Mouse (Mus musculus): ENCODE measurements around the gene Uso1.

Gene Uso1

DNA sequence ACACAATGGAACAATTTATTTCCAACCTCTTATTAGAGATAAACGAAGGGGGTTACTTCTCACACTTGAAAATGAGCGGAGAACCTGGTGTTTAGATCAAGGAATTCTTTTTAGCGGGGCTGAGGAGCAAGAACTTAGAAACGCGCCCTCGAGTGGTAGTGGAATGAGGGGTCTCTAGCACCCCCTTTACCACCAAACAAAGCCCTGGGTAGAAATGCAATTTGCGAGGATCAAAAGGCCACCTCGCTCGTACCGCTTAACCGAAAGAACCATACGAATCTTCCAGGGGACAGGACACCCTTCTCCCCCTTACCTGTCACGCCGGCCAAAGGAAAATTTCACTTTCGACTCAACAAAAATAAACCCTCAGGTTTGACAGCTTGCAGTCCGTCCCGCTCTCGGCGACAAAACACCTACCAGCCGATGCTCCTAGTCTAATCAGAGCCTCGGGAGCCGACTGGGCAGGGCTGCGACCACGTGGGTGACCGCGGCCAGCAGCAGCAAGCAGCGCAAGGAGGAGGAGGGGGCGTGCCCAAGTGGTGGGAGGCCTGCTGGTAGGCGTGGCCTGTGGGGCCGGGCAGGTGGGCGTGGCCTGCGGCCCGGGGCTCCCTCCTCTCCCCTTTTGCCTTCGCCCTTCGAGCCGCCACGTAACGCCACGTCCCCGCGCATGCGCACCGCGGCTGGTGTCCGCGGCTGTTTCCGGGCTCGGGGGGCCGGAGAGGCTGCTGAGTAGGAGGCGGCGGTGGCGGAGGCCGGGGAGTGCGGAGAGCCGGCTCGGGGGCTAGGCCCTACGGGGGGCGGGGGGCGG lies at the start of gene Uso1:
Gene Uso1 (plus strand): TSS at position 700 of the 808 bp plus-strand sequence.
- peak; percentile 98 to 99 for DNase-seq (ENCODE audit: low spot score in 2 of 2)

DNA sequence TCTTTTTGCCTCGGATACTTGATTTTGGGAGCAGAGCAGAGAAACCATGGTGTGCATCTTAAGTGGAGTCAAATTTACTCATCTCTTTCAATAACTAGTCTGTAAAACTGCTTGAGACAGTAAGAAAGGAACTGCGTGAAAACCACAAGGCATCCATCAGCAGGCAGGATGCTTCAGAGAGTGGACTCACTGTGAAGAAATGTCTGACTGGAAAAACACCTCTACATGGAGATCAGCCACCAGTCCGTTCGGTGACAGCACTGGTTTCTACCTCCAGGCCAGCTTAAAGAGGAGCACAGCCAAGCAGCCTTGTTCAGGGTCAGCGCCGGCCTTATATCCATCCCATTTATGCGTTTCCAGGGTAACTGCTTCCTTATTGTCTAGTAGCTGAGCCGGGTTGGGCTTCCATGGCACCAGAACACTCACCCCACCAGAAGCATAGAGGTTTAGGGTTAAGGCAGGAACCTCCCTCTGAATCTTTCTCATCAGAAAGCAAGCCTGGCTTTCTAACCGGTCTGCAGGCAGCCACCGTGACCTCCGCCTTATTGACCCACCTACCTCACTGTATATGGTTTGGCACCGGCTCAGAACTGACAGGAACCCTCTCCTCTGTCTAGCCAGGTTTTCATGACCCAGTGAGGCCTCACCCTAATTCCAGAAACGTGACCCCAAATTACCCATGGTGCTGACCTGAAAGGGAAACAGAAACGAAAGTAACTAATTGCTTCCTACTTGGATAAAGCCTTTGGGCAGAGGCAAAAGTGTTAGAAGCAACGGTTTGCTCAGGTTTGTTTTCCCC lies 44.3 kb upstream of the Uso1 start:
- peak in 1 of 2 experiments; percentile 20 for DNase-seq (ENCODE audit: low spot score in 2 of 2)

DNA sequence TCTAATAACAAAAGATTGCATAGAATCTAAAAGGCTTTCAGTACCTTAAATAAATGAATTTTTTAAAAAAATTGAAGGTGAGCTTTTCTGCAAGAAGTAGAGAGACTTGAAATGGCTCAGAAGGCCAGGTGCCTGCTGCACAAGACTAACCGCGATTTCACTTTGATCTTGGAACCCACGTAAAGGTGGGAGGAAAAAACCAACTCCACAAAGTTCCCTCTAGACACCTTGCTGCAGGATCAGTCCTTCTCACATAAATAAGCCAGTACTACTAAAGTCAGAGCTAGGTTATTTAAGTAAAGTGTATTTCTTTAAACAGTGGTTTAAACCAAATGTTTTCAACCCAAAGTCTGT lies 43.7 kb upstream of the Uso1 start:
- DNase-seq (ENCODE audit: low spot score in 2 of 2), result no peak

DNA sequence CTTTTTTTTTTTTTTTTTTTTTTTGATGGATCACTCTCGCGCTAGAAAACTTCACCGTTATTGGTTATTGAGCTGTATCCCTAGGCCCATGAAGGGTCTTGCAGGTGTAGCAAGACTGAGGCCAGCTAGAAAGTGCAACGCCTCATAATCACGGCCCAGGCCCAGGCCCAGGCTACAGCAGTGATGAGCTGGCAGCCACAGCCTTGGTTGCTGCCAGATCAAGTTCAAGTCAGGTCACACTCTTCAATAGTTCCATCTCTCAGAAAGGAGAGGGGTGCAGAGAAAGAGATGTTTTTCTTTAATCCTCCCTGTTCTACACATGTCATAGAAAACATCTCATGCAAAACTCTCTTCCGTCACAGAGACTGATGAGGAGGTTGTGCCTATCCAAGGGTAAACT lies 41.0 kb upstream of the Uso1 start:
- DNase-seq (ENCODE audit: low spot score in 2 of 2), result no peak

DNA sequence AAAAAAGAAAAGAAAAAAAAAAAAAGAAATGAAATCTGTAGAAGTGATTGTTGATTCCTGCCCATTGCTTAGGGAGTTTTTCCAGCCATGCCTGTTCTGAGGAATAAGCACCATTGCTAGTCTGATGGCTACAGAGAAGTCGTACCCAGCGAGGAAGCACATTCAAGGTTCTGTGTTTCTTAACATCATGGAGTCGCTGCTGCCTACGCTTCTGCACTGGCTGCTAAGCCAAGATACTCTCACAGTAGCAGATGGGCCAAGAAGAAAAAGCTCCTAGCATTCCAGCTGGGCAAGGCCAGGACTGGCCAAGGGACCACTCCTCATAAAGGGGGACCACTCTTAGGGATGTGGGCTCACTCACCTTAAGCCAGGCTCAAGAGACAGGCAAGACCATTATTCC lies 40.0 kb upstream of the Uso1 start:
- no peak for DNase-seq (ENCODE audit: low spot score in 2 of 2)

DNA sequence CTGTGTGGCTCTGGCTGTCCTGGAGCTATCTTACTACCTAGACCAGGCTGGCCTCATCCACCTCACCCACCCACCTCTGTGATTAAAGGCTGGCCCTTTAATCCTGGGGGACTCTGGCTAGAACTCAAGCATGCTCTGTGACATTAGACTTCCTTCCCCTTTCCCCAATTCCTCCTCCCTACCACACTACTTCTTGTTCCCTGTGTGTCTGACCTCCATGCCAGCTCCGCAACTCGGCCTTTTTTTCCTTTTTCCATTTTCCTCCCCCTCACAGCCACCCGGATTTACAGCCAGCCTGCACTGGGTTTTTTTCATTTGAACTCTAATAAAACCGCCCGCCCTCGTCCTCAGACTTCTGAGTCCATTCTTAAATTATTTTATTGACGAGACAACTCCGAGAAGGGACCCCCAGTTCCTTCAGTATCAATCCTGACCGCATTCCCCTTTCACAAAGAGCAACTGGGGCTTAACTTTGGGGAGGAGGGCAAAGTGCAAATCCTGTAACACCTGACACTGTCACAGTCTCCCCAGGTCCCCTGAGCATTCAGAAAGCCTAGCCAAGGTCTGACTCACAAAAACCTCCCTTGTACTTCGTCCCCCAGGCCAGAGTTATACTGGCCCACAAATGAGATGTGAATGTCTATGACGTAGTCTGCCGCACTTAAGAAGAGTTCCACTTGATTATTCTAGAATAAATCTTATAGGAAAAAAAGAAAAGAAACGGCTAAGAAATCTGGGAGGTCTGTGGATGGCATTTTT lies 39.2 kb upstream of the Uso1 start:
- DNase-seq (ENCODE audit: low spot score in 2 of 2), result no peak

DNA sequence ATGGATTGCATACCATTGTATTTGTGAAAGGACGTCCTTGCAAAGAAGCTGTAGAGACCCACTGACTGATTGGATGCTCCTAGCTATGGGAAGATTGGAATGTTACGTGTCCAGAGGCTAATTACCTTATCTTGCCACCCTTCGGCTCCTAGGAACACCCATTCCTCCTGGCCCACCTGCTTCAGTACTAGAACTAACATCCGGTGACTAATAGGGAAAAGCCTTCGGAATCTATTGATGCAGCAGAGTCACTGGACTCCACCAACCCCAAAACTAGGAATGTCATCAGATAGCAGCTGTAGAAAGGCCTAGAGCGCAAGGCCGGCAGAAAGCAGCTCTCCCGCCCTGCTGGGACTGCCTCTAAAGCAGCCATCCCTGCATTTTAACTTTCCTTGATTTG lies 36.1 kb upstream of the Uso1 start:
- no peak for DNase-seq (ENCODE audit: low spot score in 2 of 2)

DNA sequence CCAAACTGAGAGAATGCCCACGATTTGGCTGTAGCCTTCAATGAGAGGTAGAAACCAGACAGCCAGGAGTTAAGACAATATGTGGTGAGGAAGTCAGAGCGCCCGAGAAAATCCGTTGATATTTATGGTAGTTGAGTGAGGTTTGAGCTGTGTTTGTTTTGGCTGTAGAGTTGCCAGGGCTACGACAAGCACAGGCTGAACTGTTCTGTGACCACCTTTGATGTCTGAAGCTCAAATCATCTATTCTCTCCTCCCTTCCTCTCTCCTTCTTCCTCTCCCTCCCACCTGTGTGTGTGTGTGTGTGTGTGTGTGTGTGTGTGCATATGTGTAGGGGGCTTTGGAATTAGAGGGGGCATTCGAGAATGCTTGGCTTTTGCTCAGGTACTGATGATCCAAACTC lies 34.7 kb upstream of the Uso1 start:
- DNase-seq (ENCODE audit: low spot score in 2 of 2), result no peak

DNA sequence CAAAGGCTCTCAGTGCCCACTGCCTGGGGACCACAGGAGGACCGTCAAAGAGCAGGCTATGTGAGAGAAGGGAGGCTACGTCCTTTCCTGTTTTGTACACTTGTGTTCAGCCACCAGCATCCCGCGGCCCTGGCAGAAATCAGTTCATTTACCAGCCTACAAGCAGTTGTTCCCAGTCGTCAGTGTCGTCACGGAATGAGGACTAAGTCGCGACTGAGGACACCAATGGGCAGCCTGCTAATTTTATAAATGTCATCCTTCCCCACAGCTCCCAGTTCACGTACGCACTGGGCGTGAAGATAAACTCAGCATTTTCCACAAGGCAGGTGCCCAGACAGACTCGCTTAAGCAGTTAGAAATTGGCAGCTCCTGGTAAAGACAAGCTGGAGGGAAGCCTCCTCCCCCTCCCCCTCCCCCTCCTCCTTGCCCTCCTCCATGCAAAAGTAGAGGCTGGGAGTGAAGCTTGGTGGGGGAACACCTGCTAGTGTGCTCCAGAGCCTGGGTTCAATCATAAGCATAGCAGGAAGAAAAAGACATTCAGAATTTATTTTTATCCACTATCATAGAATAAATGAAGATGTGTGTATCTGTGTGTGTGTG lies 33.8 kb upstream of the Uso1 start:
- DNase-seq (ENCODE audit: low spot score in 2 of 2), result no peak

DNA sequence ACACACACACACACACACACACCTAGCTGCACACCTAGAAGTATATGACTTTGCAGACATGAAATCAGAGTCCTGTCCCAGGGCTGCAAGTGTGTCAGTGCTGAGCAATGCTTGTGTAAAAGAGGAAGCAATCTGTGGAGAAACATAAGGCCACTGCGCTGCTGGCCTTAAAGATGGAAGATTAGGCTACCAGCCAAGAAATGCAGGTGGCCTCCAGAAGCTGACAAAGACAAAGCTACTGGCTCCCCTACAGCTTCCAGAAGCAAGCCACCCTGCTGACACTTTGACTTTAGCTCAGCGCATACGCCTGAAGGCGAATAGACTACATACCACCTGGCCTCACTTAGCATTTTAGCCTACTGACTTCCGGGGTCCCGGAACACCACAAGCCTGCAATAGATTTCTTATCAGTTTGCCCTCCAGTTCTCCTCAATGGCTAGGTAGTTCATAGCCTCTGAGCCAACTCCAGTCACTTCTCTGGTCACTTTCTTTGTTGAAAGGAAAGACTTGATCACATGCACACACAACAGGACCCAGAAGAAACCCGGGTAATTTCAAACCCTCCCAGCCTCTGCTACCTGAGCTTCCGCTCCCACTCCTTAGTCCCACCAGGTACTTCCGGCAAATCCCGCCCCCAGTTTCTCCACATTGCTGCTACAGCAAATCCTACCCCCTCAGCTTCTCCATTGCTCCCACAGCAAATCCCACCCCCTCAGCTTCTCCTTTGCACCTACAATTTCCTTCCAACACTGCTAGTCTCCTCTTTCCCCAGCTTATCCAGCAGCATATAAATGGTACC lies 31.2 kb upstream of the Uso1 start:
- no peak for DNase-seq (ENCODE audit: low spot score in 2 of 2)

DNA sequence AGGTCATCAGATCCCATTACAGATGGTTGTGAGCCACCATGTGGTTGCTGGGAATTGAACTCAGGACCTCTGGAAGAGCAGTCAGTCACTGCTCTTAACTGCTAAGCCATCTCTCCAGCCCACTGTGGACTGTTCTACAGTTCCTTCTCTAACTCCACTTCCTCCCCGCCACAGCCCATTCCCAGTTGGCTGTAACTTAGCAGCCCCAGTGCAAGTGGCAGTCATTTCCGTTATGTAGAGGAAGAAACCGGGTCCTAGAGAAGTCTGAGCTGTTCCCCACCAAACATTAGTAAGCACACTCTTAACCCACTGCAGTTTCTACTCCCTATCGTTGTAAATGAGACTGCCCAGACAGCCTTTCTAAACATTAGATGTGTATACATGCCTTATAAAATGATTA lies 30.5 kb upstream of the Uso1 start:
- no peak for DNase-seq (ENCODE audit: low spot score in 2 of 2)

DNA sequence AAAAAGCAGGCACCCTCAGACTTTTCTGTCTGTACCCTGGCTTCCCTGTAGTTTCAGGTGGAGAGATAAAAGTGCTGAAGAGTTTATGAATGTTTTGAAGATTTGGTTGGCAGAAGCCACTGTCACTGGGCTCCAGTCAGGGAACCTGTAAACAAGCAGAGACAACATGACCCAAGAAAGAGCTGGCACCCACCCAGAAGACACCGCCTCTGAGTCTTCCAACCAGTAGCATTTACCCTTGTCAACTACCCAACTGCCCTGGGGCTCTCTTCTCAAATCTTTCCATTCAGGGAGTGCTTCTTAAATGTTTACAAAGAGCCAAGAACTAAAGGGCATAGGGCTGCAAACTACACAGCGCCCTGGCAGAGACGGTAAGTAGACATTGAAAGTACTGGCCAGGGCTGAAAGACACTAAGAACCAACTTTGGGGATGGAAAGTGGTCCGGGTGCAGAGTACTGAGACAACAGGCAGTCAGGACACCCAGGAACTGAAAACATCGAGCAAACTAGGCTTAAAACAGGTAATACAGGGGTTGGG lies 26.9 kb upstream of the Uso1 start:
- DNase-seq (ENCODE audit: low spot score in 2 of 2), result peak in 1 of 2 experiments; percentile 52

DNA sequence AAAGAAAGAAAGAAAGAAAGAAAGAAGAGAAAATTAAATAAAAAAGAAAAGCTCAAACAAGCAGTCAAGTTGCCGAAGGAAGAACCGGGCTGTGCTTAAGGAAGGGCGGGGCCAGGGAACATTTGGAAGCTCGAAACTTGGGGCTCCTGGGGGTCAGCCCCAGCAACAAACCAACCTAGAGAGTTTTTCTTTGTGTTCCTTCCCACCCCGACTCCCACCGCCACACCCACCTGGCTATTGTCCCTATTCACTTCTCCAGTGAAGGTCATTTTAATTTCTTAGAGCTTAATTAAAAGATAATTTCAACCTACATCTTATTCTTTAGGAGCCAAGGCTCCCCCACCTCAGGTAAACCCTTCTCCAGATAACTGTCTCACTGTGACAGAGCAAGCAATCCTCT lies 25.6 kb upstream of the Uso1 start:
- DNase-seq (ENCODE audit: low spot score in 2 of 2), result no peak

DNA sequence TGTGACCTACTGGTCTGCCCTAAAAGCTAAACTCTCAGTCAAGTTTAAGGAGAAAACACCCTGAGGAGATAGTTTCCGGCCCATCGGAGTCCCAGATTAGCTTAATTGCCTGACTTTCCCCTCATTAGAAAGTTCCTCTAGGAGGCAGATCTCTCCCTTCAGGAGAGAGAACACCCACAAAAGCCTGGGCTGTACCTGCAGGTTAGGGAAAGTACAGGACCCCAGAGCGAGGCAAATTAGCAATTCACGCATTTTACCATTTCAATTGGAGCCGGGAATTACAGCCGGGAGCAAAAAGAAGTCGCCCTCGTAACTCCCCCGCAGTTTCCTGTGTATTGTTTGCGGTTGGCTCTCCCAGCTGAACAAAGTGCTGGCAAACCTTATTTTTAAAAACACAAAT lies 25.2 kb upstream of the Uso1 start:
- no peak for DNase-seq (ENCODE audit: low spot score in 2 of 2)

DNA sequence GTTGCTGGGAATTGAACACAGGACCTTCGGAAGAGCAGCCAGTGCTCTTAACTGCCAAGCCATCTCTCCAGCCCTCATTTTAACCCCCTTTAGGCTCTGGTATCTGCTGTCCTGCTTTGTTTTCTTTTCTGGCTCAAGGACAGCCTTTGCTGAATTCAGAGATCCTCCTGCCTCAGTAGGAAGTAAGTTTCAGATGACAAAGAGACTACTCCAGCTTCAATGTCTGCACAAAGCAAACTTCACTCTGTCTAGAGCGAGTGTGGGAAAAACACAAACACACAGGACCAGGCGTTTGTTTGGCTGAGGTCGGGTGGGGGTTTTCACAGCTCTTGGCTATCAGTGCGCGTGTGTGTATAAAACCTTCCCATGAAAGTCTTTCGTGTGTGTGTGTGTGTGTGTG lies 24.3 kb upstream of the Uso1 start:
- DNase-seq (ENCODE audit: low spot score in 2 of 2), result no peak

DNA sequence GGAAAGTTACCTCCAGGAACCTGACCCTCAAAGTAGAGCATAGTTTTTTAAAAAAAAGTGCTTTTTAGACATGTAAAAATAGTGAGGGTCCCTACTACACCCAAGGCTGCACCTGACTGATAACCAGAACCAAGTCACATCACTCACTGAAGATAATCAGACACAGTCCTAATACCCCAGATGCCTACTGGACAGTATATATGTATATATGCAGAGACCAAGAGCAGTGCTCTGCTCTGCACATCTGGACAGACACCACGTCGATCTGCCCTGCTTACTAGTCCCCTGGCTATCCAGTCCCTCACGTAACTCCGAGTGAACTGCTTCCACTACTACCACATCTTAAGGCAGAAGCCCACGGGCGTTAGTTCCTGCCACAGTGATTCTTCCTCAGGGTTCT lies 23.5 kb upstream of the Uso1 start:
- no peak for DNase-seq (ENCODE audit: low spot score in 2 of 2)

DNA sequence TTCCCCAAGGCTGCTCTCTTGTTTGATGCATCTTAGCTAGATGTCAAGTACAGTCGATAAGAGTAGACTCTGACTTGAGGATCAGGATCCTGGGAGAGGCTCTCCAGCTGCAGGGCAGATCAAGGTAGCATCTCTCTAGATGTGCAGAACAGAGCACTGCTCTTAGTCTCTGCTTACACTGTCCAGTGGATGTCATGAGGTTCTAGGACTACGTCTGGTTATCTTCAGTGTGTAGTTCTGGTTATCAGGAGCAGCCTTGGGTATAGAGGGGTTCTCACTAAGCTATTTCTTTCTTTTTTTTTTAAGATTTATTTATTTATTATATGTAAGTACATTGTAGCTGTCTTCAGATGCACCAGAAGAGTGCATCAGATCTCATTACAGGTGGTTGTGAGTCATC lies 22.8 kb upstream of the Uso1 start:
- DNase-seq (ENCODE audit: low spot score in 2 of 2), result no peak

DNA sequence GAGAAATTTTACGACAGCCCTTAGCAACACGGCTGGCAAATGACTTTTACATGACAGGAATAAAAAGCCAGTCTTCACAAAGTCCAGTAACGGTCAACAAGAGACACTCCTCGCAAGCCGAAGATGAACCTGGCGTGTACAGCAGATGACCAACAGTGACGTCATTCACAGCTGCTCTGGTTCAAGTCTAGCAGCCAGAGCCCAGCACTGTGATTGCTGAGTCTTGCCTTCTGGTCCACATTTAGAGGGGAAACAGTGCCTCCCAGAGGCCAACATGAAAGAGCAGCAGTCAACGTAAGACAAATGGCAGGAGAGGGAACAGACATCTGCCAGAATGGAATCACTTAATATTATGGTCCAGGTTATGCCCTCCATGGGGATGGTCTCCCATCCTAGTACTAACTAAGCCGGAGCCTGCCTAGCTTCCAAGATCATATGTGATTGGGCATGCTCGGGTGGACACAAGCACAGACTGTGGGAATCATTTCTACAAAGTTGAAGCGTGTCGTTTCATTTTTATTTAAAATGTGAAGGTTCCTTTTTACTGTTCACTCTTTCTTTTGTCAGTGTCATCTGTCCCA lies 19.8 kb upstream of the Uso1 start:
- DNase-seq (ENCODE audit: low spot score in 2 of 2), result peak; percentile 58 to 75

DNA sequence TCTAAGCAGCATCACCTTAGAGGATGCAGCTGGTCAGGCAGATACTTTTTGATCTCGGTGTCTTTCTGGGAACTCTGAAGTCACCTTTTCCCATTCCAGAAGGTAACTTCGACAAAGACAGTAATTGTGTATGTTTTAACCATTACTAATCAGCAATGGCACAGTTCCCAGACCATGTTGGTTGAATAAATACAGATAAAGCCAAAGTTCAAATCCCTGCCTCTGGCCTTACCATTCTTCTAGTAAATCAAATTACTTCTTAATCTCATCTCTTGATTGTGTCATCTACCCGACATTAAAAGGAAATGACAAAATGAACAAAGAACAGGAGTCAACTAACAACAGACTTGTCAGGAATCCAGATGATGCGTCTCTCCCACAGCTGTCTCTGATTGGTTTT lies 16.1 kb upstream of the Uso1 start:
- no peak for DNase-seq (ENCODE audit: low spot score in 2 of 2)

DNA sequence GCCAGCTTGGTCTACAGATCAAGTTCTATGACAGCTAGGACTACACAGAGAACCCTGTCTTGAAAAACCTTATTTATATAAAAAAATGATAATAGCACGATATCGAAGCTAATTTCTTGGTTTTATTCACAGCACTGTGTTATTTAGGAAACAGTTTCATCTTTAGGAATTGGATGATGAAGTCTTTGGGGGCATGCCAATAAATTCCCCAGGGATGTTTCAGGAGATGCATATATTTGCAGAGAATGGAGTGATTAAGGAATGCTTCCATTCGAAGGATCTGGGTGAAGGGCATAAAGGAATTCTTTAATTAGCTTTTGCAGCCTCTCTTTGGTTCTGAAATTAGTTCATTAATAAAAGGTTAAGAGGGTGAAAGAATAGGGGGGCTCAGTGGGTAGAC lies 12.3 kb upstream of the Uso1 start:
- DNase-seq (ENCODE audit: low spot score in 2 of 2), result no peak

DNA sequence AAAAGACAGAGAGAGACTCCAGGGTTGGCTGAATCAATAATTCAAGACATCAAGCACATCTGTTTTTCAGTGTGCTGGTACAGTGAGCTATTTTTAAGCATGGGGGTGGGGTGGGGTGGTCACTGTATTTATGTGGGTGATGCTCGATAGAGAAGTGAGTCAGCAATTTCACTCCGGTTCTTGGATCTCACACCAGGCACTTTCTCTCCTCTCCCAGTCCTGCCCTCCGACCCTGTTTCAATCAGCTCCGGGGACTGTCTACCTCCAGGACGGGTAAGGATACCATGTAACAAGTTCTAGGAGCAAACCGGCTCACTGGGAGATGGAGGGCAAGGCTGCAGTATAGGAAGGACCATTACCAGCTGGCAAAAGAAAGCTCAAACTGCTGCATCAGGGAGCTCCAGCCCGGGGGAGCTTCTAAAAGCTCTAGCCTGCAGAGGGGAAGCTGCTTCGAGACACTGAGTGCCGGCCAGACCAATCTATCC lies 10.6 kb upstream of the Uso1 start:
- no peak for DNase-seq (ENCODE audit: low spot score in 2 of 2)
